ENCODE assay signal across 10 mouse cellular contexts in genomic region chr6:112459341-112459749, GRCm38 (mm10). TPM values are rescaled to one million over a fixed set of nuclear protein-coding genes. Genes with fewer than 3 reads are reported as not detected.
DNase-seq lines count a peak whose midpoint lies in the region; ATAC-seq and TF ChIP-seq lines count a peak whose summit lies in the region.
"Had no signal": no experiment of that assay in that cellular context is flagged by ENCODE, and none has a peak within 500 bp of the region (broad histone marks: within the 10 kb centered on the region; RNA-seq: fewer than 3 reads in every experiment).

TSS of gene Cav3 (plus strand) at chr6:112459505.

- no peak within 1 kb of the TSS for H3K4me2 ChIP-seq in hindbrain, embryonic 16.5 days (ENCODE audit: low read length)
- H3K4me2 ChIP-seq in hindbrain, embryonic 14.5 days (replicated peaks) = no peak within 1 kb of the TSS
- no peak within 1 kb of the TSS for H3K4me2 ChIP-seq in stomach, postnatal 0 days (replicated peaks; ENCODE audit: low read depth)

- no peak within 1 kb of the TSS for H3K4me3 ChIP-seq in hindbrain, embryonic 16.5 days (ENCODE audit: low read length)
- H3K4me3 ChIP-seq in hindbrain, embryonic 14.5 days (replicated peaks; ENCODE audit: low read length) = no peak within 1 kb of the TSS
- no peak within 1 kb of the TSS for H3K4me3 ChIP-seq in stomach, postnatal 0 days (ENCODE audit: low read depth, low read length)

- H3K9me3 ChIP-seq in hindbrain, embryonic 16.5 days (ENCODE audit: control insufficient read depth, low read length) = no peaks in the 10 kb centered on the region
- no peaks in the 10 kb centered on the region for H3K9me3 ChIP-seq in hindbrain, embryonic 14.5 days (ENCODE audit: control insufficient read depth, low read length)
- H3K9me3 ChIP-seq in stomach, postnatal 0 days (ENCODE audit: control insufficient read depth, low read length) = no peaks in the 10 kb centered on the region

- 52% methylated on average over 12 of the region's 12 CpGs for WGBS in hindbrain, embryonic 16.5 days
- 71% methylated on average over 12 of the region's 12 CpGs for WGBS in hindbrain, embryonic 14.5 days
- 35% methylated on average over 12 of the region's 12 CpGs for WGBS in stomach, postnatal 0 days

- ATAC-seq in hindbrain, embryonic 16.5 days = peak; percentile 52; the same call in 1 of the 2 replicates
- ATAC-seq in hindbrain, embryonic 14.5 days (ENCODE audit: low FRiP score) = no peak
- ATAC-seq in stomach, postnatal 0 days (ENCODE audit: low FRiP score, low TSS enrichment) = peak; percentile 73
- ATAC-seq: forebrain, embryonic 14.5 days had no signal

- H3K36me3 ChIP-seq in hindbrain, embryonic 16.5 days (ENCODE audit: control insufficient read depth, insufficient read depth, low read length) = no peaks in the 10 kb centered on the region
- H3K36me3 ChIP-seq in hindbrain, embryonic 14.5 days (replicated peaks; ENCODE audit: control insufficient read depth, insufficient read depth) = no peaks in the 10 kb centered on the region
- no peaks in the 10 kb centered on the region for H3K36me3 ChIP-seq in stomach, postnatal 0 days (ENCODE audit: control insufficient read depth, insufficient read depth, low read length)

- H3K27me3 ChIP-seq in hindbrain, embryonic 16.5 days (replicated peaks; ENCODE audit: control insufficient read depth, insufficient read depth, low read length) = no peaks in the 10 kb centered on the region
- no peaks in the 10 kb centered on the region for H3K27me3 ChIP-seq in hindbrain, embryonic 14.5 days (ENCODE audit: control insufficient read depth, insufficient read depth, low read length)
- no peaks in the 10 kb centered on the region for H3K27me3 ChIP-seq in stomach, postnatal 0 days (ENCODE audit: control insufficient read depth, insufficient read depth, low read length)

- no peak within 1 kb of the TSS for H3K9ac ChIP-seq in hindbrain, embryonic 16.5 days (ENCODE audit: low read depth, low read length)
- H3K9ac ChIP-seq in hindbrain, embryonic 14.5 days = no peak within 1 kb of the TSS
- H3K9ac ChIP-seq in stomach, postnatal 0 days (ENCODE audit: low read length) = 0 out of 2 replicates have a peak within 1 kb of the TSS, but pooled peaks have one; percentile 31

- no peak for DNase-seq in hindbrain, embryonic 14.5 days (ENCODE audit: low spot score)
- peak; percentile 25 for DNase-seq in urinary bladder, adult 2 months (ENCODE audit: low spot score)
- no peak for DNase-seq in urinary bladder, postnatal 10 days (ENCODE audit: low spot score)
- DNase-seq in heart, postnatal 36 days = peak; percentile 55 to 62
- DNase-seq in stomach, postnatal 0 days (ENCODE audit: low spot score) = no peak
- DNase-seq in left cerebral cortex, adult 11 months (ENCODE audit: low spot score) = no peak
- DNase-seq in B cell, adult 2 months = no peak
- DNase-seq: layer of hippocampus, postnatal 36 days had no signal

- intact Hi-C loops in heart, postnatal 36 days (cut with DNase I) = no loop called here

- no peak for TF ChIP-seq EP300 in stomach, postnatal 0 days (optimal IDR thresholded peaks at IDR 0.05)

- no peak within 1 kb of the TSS for H3K27ac ChIP-seq in hindbrain, embryonic 16.5 days (ENCODE audit: low read depth, low read length)
- H3K27ac ChIP-seq in hindbrain, embryonic 14.5 days = no peak within 1 kb of the TSS
- no peak within 1 kb of the TSS for H3K27ac ChIP-seq in stomach, postnatal 0 days (replicated peaks)

- no peaks in the 10 kb centered on the region; the same call in 1 of the 2 replicates for H3K4me1 ChIP-seq in hindbrain, embryonic 16.5 days (ENCODE audit: control insufficient read depth, insufficient read depth, low read depth, low read length)
- no peaks in the 10 kb centered on the region for H3K4me1 ChIP-seq in hindbrain, embryonic 14.5 days (replicated peaks; ENCODE audit: control insufficient read depth, insufficient read depth, low read length)
- no peaks in the 10 kb centered on the region for H3K4me1 ChIP-seq in stomach, postnatal 0 days (replicated peaks; ENCODE audit: control insufficient read depth, insufficient read depth)

- no peak for TF ChIP-seq CTCF in stomach, postnatal 0 days (IDR thresholded peaks at IDR 0.05; ENCODE audit: low read depth)

RNA-seq across cellular contexts. Expression of gene Cav3, which starts in this region (rescaled TPM):
- polyA plus RNA-seq in hindbrain, embryonic 16.5 days (2015; fragmentation: Nextera tagmentation; extraction: Ambion mirVana) = 2.3 TPM in 1 of 2 replicates, not detected in the other
- polyA plus RNA-seq in hindbrain, embryonic 14.5 days (2014; fragmentation: Nextera tagmentation; extraction: Ambion mirVana) = 0.17 and 0.18 TPM in 2 replicates
- 23.7 and 23.8 TPM in 2 replicates for polyA plus RNA-seq in urinary bladder, adult 2 months (2012; rRNA removed)
- 100 to 1,000 TPM in 1 of 2 experiments, 10 to 100 TPM in 1; 92.9 to 101 TPM for total RNA-seq in heart, postnatal 36 days (2021)
- polyA plus RNA-seq in stomach, postnatal 0 days (2015; fragmentation: Nextera tagmentation; extraction: Ambion mirVana) = 6.1 and 6.9 TPM in 2 replicates
- polyA plus RNA-seq: forebrain, embryonic 14.5 days had no signal

Comparison
In these comparisons a context has a peak if more than half of its experiments do, and no peak if none do; other contexts are left out.
1. DNase-seq: peak in urinary bladder, adult 2 months (single experiment) and heart, postnatal 36 days (2 of 2); none in hindbrain, embryonic 14.5 days (single experiment), urinary bladder, postnatal 10 days (single experiment), stomach, postnatal 0 days (single experiment), left cerebral cortex, adult 11 months (single experiment) and B cell, adult 2 months (0 of 2).